ENCODE assay signal across 25 mouse cellular contexts in genomic region chr17:34946486-34947140, GRCm38 (mm10). TPM values are rescaled to one million over a fixed set of nuclear protein-coding genes. Genes with fewer than 3 reads are reported as not detected.
"Had no signal": no experiment of that assay in that cellular context is flagged by ENCODE, and none has a peak within 500 bp of the region (broad histone marks: within the 10 kb centered on the region; RNA-seq: fewer than 3 reads in every experiment).

No protein-coding gene starts in this region.

- ATAC-seq: hindbrain, postnatal 0 days; midbrain, embryonic 15.5 days had no signal

- H3K9me3 ChIP-seq: limb, embryonic 15.5 days; liver, embryonic 15.5 days; midbrain, embryonic 10.5 days; midbrain, embryonic 15.5 days; neural tube, embryonic 13.5 days; stomach, embryonic 15.5 days had no signal

- H3K27me3 ChIP-seq: limb, embryonic 15.5 days; liver, embryonic 15.5 days; midbrain, embryonic 15.5 days; neural tube, embryonic 13.5 days; stomach, embryonic 15.5 days had no signal

- H3K9ac ChIP-seq: limb, embryonic 15.5 days; liver, embryonic 15.5 days; lung, embryonic 14.5 days; midbrain, embryonic 15.5 days; neural tube, embryonic 13.5 days; stomach, embryonic 15.5 days had no signal

- H3K4me2 ChIP-seq: limb, embryonic 15.5 days; liver, embryonic 15.5 days; lung, embryonic 14.5 days; midbrain, embryonic 15.5 days; neural tube, embryonic 13.5 days; stomach, embryonic 15.5 days had no signal

- DNase-seq: layer of hippocampus, adult 9-11 months; layer of hippocampus, postnatal 36 days; lung, embryonic 14.5 days; lung, postnatal 10 days; lung, postnatal 4 days; retina, postnatal 1 day; right cerebral cortex, postnatal 4 days; spleen, adult 18-20 months; thymus, adult 2 months; thymus, postnatal 25 days had no signal

- H3K27ac ChIP-seq: hindbrain, postnatal 0 days; limb, embryonic 15.5 days; liver, embryonic 15.5 days; midbrain, embryonic 10.5 days; midbrain, embryonic 15.5 days; neural tube, embryonic 13.5 days; stomach, embryonic 15.5 days had no signal

- H3K4me3 ChIP-seq: limb, embryonic 15.5 days; liver, embryonic 15.5 days; midbrain, embryonic 10.5 days; midbrain, embryonic 15.5 days; neural tube, embryonic 13.5 days; stomach, embryonic 15.5 days had no signal

RNA-seq across cellular contexts. Expression of gene Gm20481, which starts 23.1 kb away (rescaled TPM):
- total RNA-seq: hindbrain, postnatal 0 days; layer of hippocampus, adult 18-20 months; layer of hippocampus, postnatal 36 days; left cerebral cortex, adult 8-10 months; left cerebral cortex, postnatal 25 days; megakaryocyte, adult 5-6 weeks had no signal
- polyA plus RNA-seq: hindbrain, postnatal 0 days; intestine, embryonic 14.5 days; kidney, postnatal 0 days; limb, embryonic 15.5 days; liver, embryonic 15.5 days; lung, embryonic 14.5 days; midbrain, embryonic 15.5 days; neural tube, embryonic 13.5 days; stomach, embryonic 15.5 days; testis, adult 2 months; thymus, adult 2 months; urinary bladder, adult 2 months had no signal
